Mouse (Mus musculus): Measurements from ENCODE around the gene Loxl3. TPM values are rescaled to one million over a fixed set of nuclear protein-coding genes. Genes with fewer than 3 reads are reported as not detected.
A peak's percentile ranks its signal among the peaks of the same experiment; 100 is the strongest.

Loxl3 gene
- 1 to 10 TPM; 2.9 to 3.1 TPM for total RNA-seq (2021)
- long read RNA-seq, experiment 1, result 0 reads
- long read RNA-seq, experiment 2, full-length matches to known transcripts, result 1 of 7 reads
- long read RNA-seq, experiment 2, partial matches to known transcripts, result 2 of 7 reads
- long read RNA-seq, experiment 2, other reads (novel, unspliced or antisense), result 4 of 7 reads

DNA sequence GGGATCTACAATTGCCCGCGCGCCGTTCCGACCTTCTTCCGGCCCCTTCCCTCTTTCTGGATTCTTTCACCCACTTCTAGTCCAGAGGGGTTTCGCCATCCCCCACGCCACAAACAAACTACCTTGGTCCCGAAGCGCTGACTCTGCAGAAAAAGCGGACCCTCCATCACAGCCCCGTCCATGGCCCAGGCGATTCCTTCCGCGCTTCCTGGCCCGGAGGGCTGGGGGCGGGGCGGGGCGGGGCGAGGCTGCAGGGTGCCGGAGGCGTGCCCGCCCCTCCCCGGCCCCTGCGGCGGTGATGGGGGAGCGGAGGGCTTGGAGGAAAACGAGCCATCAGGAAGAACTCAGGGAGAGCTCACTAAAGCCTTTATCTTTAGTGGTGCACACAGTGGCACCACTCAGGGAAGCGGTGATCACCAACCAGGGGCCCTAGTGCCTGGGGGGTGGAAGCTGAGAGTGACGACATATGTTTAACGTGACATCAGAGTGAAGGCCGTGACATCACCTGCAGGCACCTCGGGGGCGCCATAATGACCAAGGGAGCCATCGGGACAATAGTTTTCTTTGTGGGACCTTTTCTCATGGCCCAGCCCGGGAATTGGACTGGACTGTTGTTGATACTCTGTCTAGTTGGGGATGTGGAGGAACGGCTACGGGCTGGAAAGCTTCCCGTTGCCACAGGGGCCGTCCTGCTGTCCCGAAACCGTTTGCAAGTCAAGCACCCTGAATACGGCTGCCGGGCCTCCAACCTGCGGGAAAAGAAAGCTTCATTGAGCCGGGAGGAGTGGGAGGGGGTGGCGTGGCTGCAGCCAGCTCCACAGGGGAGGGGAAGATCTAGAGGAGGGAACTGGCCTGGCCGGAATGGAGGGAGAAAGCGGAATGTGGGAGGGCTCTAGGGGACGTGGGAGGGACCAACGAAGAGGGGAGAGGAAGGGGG lies at the start of gene Loxl3, which contains the start of gene Dok1:
Gene Loxl3, plus strand, starts transcription at position 925 of the 937 bp plus-strand sequence.
Gene Dok1, minus strand, starts transcription at position 223 of the 937 bp plus-strand sequence.
- peak; percentile 68 to 71 for DNase-seq
- intact Hi-C loops (cut with DNase I), result no loop called here

DNA sequence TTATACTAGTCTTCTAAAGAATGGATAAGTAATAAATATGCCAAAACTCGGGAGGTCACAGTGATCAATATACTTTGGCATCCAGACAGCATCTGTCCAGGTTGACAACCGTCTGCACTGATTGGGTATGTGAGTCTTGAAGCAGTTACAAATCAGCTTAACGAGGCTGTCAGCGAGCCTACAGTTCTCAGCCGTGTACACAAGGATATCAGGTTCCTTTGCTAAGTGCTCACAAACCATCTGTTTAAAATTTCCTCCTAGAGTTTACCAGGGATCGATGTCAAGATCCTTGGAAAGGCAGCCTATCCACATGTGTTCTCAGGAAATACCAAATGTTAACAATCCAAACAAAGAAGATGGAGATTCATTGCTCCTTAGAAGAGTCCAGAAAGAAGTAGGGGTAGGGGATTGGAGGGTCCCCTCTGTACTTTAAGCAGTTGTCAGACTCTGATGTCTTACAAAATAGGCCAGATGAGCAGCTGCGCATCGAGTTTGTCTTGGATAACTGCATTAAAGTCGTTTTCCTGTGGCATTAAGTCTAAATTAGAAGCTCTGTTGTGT lies 46.5 kb upstream of the Loxl3 start:
- DNase-seq, result no peak
- intact Hi-C loops (cut with DNase I), result no loop called here

DNA sequence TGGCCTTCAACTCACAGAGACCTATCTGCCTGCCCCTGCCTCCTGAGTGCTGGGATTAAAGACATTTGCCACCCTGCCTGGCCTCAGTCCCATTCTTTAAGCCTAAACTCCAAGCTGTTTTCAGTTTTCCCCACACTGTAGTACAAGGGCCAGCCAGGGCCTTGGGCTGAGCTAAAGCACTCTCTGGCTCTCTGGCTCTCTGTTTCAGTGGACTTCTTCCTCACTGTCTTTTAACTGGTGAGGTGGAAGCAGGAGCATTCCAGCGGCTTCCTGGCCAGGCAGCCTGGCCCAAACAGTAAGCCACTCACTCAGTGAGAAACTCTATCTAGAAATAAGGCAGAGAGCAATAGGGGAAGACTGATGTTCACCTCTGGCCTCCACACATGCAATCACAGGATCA lies 40.3 kb upstream of the Loxl3 start:
- no peak for DNase-seq
- intact Hi-C loops (cut with DNase I), result no loop called here

- DNase-seq, result no peak
- intact Hi-C loops (cut with DNase I), result no loop called here
Measured at GRCm38 (mm10) chr6:82994372-82994771, 39.6 kb upstream of the Loxl3 start.

- peak; percentile 87 to 88 for DNase-seq
- intact Hi-C loops (cut with DNase I), result loop anchor here (2.0 to 5.0 kb wide), 4 partner anchors 55 to 160 kb away; partner anchors contain the start of genes 1700003E16Rik, Aup1, Ccdc142 and Gm42688
Measured at GRCm38 (mm10) chr6:82996740-82997315, 37.1 kb upstream of the Loxl3 start.

- intact Hi-C loops (cut with DNase I), result loop anchor here (2.0 to 5.0 kb wide), 4 partner anchors 55 to 160 kb away; partner anchors contain the start of genes 1700003E16Rik, Aup1, Ccdc142 and Gm42688
- DNase-seq, result no peak
Measured at GRCm38 (mm10) chr6:82997511-82998102, 36.4 kb upstream of the Loxl3 start.

DNA sequence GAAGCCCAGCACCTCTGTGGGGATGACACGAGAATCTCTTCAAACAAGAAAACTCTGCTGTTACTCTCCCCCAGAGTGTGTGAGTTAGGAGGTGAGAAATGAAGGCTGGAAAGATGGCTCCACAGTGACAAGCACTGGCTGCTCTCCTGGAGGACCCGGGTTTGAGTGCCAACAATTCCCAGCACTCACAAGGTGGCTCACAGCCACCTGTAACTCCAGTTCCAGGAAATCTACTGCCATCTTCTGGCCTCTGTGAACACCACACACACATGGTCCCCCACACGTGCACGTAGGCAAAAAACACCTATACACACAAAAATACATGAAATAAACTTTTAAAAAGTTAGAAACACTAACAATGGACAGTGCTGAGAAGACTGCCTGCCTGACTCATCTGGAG lies 35.6 kb upstream of the Loxl3 start:
- intact Hi-C loops (cut with DNase I), result loop anchor here (5.0 kb wide), 2 partner anchors 54 to 159 kb away; partner anchors contain the start of genes 1700003E16Rik, Aup1 and Wdr54
- no peak for DNase-seq

- DNase-seq, result no peak
- intact Hi-C loops (cut with DNase I), result loop anchor here (5.0 kb wide), 2 partner anchors 52 to 157 kb away; partner anchors contain the start of genes 1700003E16Rik, Aup1 and Wdr54
Measured at GRCm38 (mm10) chr6:82999986-83000385, 34.0 kb upstream of the Loxl3 start.

DNA sequence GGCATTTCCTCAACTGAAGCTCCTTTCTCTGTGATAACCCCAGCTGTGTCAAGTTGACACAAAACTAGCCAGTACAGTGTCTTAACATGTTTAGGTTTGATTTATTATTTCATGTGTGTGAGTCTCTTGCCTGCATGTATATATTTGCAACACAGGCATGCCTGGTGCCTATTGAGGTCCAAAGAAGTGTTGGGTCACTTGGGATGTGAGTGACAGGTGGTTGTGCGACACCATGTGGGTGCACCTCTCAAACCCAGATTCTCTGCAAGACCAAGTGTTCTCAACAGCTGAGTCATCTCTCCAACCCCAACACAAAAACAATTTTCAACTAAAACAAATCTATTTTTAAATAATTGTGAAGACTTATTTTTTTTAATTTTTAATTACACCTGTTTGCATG lies 30.9 kb upstream of the Loxl3 start:
- DNase-seq, result no peak
- intact Hi-C loops (cut with DNase I), result no loop called here

GRCm38 (mm10) chr6:83003850-83004249 lies 30.1 kb upstream of the Loxl3 start:
- intact Hi-C loops (cut with DNase I), result no loop called here

DNA sequence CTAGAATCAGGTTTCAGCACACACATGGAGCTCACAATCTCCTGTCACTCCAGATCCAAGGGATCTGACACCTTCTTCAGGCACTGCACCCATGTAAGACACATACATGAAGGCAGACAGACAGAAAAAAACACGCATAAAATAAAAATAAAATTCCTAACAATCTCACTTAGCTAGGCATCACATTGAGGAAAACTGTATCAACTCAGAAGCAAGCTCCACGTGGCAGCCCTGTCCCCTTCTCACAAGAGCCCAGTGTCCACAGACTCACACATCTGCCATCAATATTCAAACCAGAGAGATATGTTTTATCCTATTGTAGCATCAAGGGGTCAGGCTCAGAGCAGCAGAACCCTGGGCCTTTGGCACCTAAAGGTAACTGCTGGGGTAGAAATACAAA lies 29.7 kb upstream of the Loxl3 start:
- DNase-seq, result no peak
- intact Hi-C loops (cut with DNase I), result no loop called here

More at GRCm38 (mm10) chr6:83003850-83004249, 30.1 kb upstream of the Loxl3 start:
- DNase-seq, result no peak

DNA sequence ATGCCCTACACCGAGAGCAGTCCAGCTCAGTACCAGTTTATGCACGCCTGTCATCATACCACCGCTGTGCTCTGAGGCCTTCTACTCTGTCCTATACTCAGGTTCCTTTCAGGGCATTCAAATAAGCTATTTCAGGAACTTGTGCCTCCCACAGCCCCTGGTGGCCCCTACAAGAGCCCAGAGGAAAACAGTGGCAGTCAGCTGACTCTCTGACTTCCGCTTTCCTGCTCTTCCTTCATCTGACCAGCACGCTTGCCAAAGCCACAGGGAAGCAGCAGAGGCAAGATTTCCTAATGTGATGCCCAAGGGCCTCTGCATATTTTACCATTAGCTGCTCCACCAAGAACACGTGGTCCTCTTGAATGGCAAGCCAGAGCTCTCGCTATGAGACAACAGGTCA lies 29.1 kb upstream of the Loxl3 start:
- intact Hi-C loops (cut with DNase I), result no loop called here
- DNase-seq, result no peak

GRCm38 (mm10) chr6:83005444-83006011 lies 28.4 kb upstream of the Loxl3 start:
- DNase-seq, result no peak
- intact Hi-C loops (cut with DNase I), result no loop called here

- intact Hi-C loops (cut with DNase I), result no loop called here
- no peak for DNase-seq
Measured at GRCm38 (mm10) chr6:83006114-83006513, 27.9 kb upstream of the Loxl3 start.

GRCm38 (mm10) chr6:83008659-83009058 lies 25.3 kb upstream of the Loxl3 start:
- DNase-seq, result no peak
- intact Hi-C loops (cut with DNase I), result no loop called here

- no peak for DNase-seq
- intact Hi-C loops (cut with DNase I), result no loop called here
Measured at GRCm38 (mm10) chr6:83010010-83010409, 24.0 kb upstream of the Loxl3 start.

DNA sequence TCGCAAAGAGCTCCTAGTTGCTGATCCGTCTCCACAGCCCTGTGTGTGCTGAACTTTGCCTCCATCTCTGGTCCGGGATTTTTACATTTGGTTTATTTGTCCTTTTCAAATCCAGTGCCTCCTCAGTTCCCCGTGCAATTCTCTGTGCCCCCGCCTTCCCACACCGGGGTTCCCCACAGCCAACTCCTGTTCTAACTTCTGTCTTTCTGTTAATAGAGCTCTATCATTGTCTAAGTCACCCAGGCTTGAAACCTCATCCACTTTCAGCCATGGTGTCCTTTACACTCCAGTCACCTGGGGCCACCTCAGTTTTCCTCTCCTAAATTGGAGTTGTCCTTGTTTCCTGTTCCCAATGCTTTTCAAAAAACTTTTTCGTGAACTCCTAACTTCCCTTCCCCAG lies 22.7 kb upstream of the Loxl3 start:
- DNase-seq, result no peak
- intact Hi-C loops (cut with DNase I), result no loop called here

GRCm38 (mm10) chr6:83011756-83012155 lies 22.2 kb upstream of the Loxl3 start:
- no peak for DNase-seq
- intact Hi-C loops (cut with DNase I), result no loop called here

GRCm38 (mm10) chr6:83013444-83013843 lies 20.5 kb upstream of the Loxl3 start:
- intact Hi-C loops (cut with DNase I), result no loop called here
- DNase-seq, result no peak

Data from gastrocnemius, postnatal 36 days (tissue).